ENCODE assay signal across 14 mouse cellular contexts in genomic region chr13:22013716-22014115, GRCm38 (mm10). TPM values are rescaled to one million over a fixed set of nuclear protein-coding genes. Genes with fewer than 3 reads are reported as not detected.
A peak's percentile ranks its signal among the peaks of the same experiment; 100 is the strongest.
DNase-seq lines count a peak whose midpoint lies in the region; ATAC-seq and TF ChIP-seq lines count a peak whose summit lies in the region.
"Had no signal": no experiment of that assay in that cellular context is flagged by ENCODE, and none has a peak within 500 bp of the region (broad histone marks: within the 10 kb centered on the region; RNA-seq: fewer than 3 reads in every experiment).

No protein-coding gene starts in this region.

- no peak for TF ChIP-seq CTCF in kidney, postnatal 0 days (IDR thresholded peaks at IDR 0.05; ENCODE audit: low read depth)

- 22% methylated on average over 13 of the region's 13 CpGs for WGBS in heart, embryonic 11.5 days (ENCODE audit: insufficient replicate concordance)
- 20% methylated on average over 13 of the region's 13 CpGs for WGBS in kidney, postnatal 0 days
- 25% methylated on average over 13 of the region's 13 CpGs for WGBS in intestine, embryonic 15.5 days

- ATAC-seq in heart, embryonic 11.5 days (replicated peaks; ENCODE audit: insufficient number of reproducible peaks, low FRiP score, low TSS enrichment): no peak
- no peak for ATAC-seq in kidney, postnatal 0 days (replicated peaks; ENCODE audit: low FRiP score, low read depth)
- no peak for ATAC-seq in intestine, embryonic 15.5 days
- no peak for ATAC-seq in megakaryocyte progenitor cell, adult 5-6 weeks (replicated peaks; ENCODE audit: poor library complexity)
- ATAC-seq: hindbrain, embryonic 16.5 days; midbrain, embryonic 16.5 days; Patski had no signal

- H3K4me2 ChIP-seq in heart, embryonic 11.5 days: peak overlapping the region; percentile 58
- no peak overlapping the region for H3K4me2 ChIP-seq in kidney, postnatal 0 days (ENCODE audit: low read length)
- peak overlapping the region; percentile 38; the same call in 1 of the 2 replicates for H3K4me2 ChIP-seq in intestine, embryonic 15.5 days (replicated peaks)

- H3K9me3 ChIP-seq in heart, embryonic 11.5 days (replicated peaks; ENCODE audit: control insufficient read depth, low read length): no peaks in the 10 kb centered on the region
- no peaks in the 10 kb centered on the region for H3K9me3 ChIP-seq in kidney, postnatal 0 days (replicated peaks; ENCODE audit: low read length)
- no peaks in the 10 kb centered on the region for H3K9me3 ChIP-seq in intestine, embryonic 15.5 days

- no peak overlapping the region for H3K4me3 ChIP-seq in heart, embryonic 11.5 days (ENCODE audit: low read depth, low read length)
- H3K4me3 ChIP-seq in kidney, postnatal 0 days (replicated peaks; ENCODE audit: low read depth, low read length): peak overlapping the region; percentile 11; the same call in 1 of the 2 replicates
- no peak overlapping the region for H3K4me3 ChIP-seq in intestine, embryonic 15.5 days (replicated peaks)

- H3K27ac ChIP-seq in heart, embryonic 11.5 days (ENCODE audit: low read depth, low read length): no peak overlapping the region
- no peak overlapping the region for H3K27ac ChIP-seq in kidney, postnatal 0 days
- no peak overlapping the region for H3K27ac ChIP-seq in intestine, embryonic 15.5 days

- no peak overlapping the region for H3K9ac ChIP-seq in heart, embryonic 11.5 days (ENCODE audit: low read depth, low read length)
- H3K9ac ChIP-seq in kidney, postnatal 0 days (ENCODE audit: low read depth, low read length): no peak overlapping the region
- H3K9ac ChIP-seq in intestine, embryonic 15.5 days: no peak overlapping the region

- no peak for DNase-seq in heart, postnatal 4 days
- no peak for DNase-seq in kidney, postnatal 0 days (ENCODE audit: low spot score)
- no peak for DNase-seq in kidney, adult 11 months
- DNase-seq in B cell, adult 2 months: peak; percentile 34 to 39
- DNase-seq in layer of hippocampus, adult 9-11 months: no peak
- DNase-seq: adrenal gland, adult 8-10 months; gastrocnemius, postnatal 14 days had no signal

- no peaks in the 10 kb centered on the region for H3K4me1 ChIP-seq in heart, embryonic 11.5 days (ENCODE audit: control insufficient read depth, insufficient read depth, low read length)
- H3K4me1 ChIP-seq in kidney, postnatal 0 days (replicated peaks; ENCODE audit: insufficient read depth, low read length): no peaks in the 10 kb centered on the region; the same call in 1 of the 2 replicates
- peaks cover 4% of the 10 kb centered on the region; the same call in 1 of the 2 replicates for H3K4me1 ChIP-seq in intestine, embryonic 15.5 days (replicated peaks)

- H3K36me3 ChIP-seq in heart, embryonic 11.5 days (ENCODE audit: control insufficient read depth, insufficient read depth, low read length): no peaks in the 10 kb centered on the region
- no peaks in the 10 kb centered on the region for H3K36me3 ChIP-seq in kidney, postnatal 0 days (ENCODE audit: insufficient read depth, low read length)
- no peaks in the 10 kb centered on the region for H3K36me3 ChIP-seq in intestine, embryonic 15.5 days

- peaks cover 56% of the 10 kb centered on the region for H3K27me3 ChIP-seq in heart, embryonic 11.5 days (ENCODE audit: control insufficient read depth, insufficient read depth, low read length)
- H3K27me3 ChIP-seq in kidney, postnatal 0 days (ENCODE audit: insufficient read depth, low read length): peaks cover 67% of the 10 kb centered on the region
- peaks cover 41% of the 10 kb centered on the region for H3K27me3 ChIP-seq in intestine, embryonic 15.5 days (replicated peaks)

RNA-seq across cellular contexts. Expression of gene Prss16, which starts 4.2 kb away (rescaled TPM):
- polyA plus RNA-seq in heart, embryonic 11.5 days (2014; fragmentation: Nextera tagmentation; extraction: Ambion mirVana): 0.24 and 0.66 TPM in 2 replicates
- total RNA-seq in heart, postnatal 4 days (2021): not detected
- polyA plus RNA-seq in kidney, postnatal 0 days (2015; fragmentation: Nextera tagmentation; extraction: Ambion mirVana): 0.21 and 0.60 TPM in 2 replicates
- 1.4 and 1.5 TPM in 2 replicates for polyA plus RNA-seq in intestine, embryonic 15.5 days (2015; fragmentation: Nextera tagmentation; extraction: Ambion mirVana)
- total RNA-seq in megakaryocyte progenitor cell, adult 5-6 weeks (2015): 17.0 and 19.9 TPM in 2 replicates
- total RNA-seq in megakaryocyte progenitor cell, adult 5-6 weeks (2017): 11.4 and 12.2 TPM in 2 replicates
- total RNA-seq: gastrocnemius, postnatal 14 days; layer of hippocampus, postnatal 10 days had no signal
- polyA plus RNA-seq: hindbrain, embryonic 16.5 days; midbrain, embryonic 16.5 days had no signal

RNA-seq across cellular contexts. Expression of gene Hist1h2ah, which starts 21.7 kb away (rescaled TPM):
- 10.1 TPM in 1 of 2 replicates, not detected in the other for polyA plus RNA-seq in heart, embryonic 11.5 days (2014; fragmentation: Nextera tagmentation; extraction: Ambion mirVana)
- 100 to 1,000 TPM; 504 to 579 TPM for total RNA-seq in heart, postnatal 4 days (2021)
- polyA plus RNA-seq in kidney, postnatal 0 days (2015; fragmentation: Nextera tagmentation; extraction: Ambion mirVana): 4.0 and 4.5 TPM in 2 replicates
- polyA plus RNA-seq in intestine, embryonic 15.5 days (2015; fragmentation: Nextera tagmentation; extraction: Ambion mirVana): 3.0 and 7.8 TPM in 2 replicates
- 1.9 and 2.2 TPM in 2 replicates for total RNA-seq in megakaryocyte progenitor cell, adult 5-6 weeks (2015)
- total RNA-seq in megakaryocyte progenitor cell, adult 5-6 weeks (2017): 923 and 1,838 TPM in 2 replicates
- polyA plus RNA-seq: hindbrain, embryonic 16.5 days; midbrain, embryonic 16.5 days had no signal

RNA-seq across cellular contexts. Expression of gene Hist1h2bk, which starts 22.0 kb away (rescaled TPM):
- 2.2 and 3.9 TPM in 2 replicates for polyA plus RNA-seq in heart, embryonic 11.5 days (2014; fragmentation: Nextera tagmentation; extraction: Ambion mirVana)
- total RNA-seq in heart, postnatal 4 days (2021): 100 to 1,000 TPM; 416 to 424 TPM
- polyA plus RNA-seq in kidney, postnatal 0 days (2015; fragmentation: Nextera tagmentation; extraction: Ambion mirVana): 4.0 and 4.8 TPM in 2 replicates
- 5.0 and 5.8 TPM in 2 replicates for polyA plus RNA-seq in intestine, embryonic 15.5 days (2015; fragmentation: Nextera tagmentation; extraction: Ambion mirVana)
- total RNA-seq in megakaryocyte progenitor cell, adult 5-6 weeks (2015): 65.4 and 83.1 TPM in 2 replicates
- 1,827 and 2,239 TPM in 2 replicates for total RNA-seq in megakaryocyte progenitor cell, adult 5-6 weeks (2017)
- polyA plus RNA-seq: midbrain, embryonic 16.5 days had no signal

RNA-seq across cellular contexts. Expression of gene Hist1h4i, which starts 27.4 kb away (rescaled TPM):
- polyA plus RNA-seq in heart, embryonic 11.5 days (2014; fragmentation: Nextera tagmentation; extraction: Ambion mirVana): 12.1 and 15.7 TPM in 2 replicates
- 100 to 1,000 TPM; 139 to 147 TPM for total RNA-seq in heart, postnatal 4 days (2021)
- polyA plus RNA-seq in kidney, postnatal 0 days (2015; fragmentation: Nextera tagmentation; extraction: Ambion mirVana): 15.3 and 17.2 TPM in 2 replicates
- polyA plus RNA-seq in intestine, embryonic 15.5 days (2015; fragmentation: Nextera tagmentation; extraction: Ambion mirVana): 21.0 and 23.6 TPM in 2 replicates
- 38.4 and 42.3 TPM in 2 replicates for total RNA-seq in megakaryocyte progenitor cell, adult 5-6 weeks (2015)
- total RNA-seq in megakaryocyte progenitor cell, adult 5-6 weeks (2017): 83.0 and 89.0 TPM in 2 replicates

RNA-seq across cellular contexts. Expression of gene Hist1h2ag, which starts 29.0 kb away (rescaled TPM):
- 12.3 and 19.7 TPM in 2 replicates for polyA plus RNA-seq in heart, embryonic 11.5 days (2014; fragmentation: Nextera tagmentation; extraction: Ambion mirVana)
- 100 to 1,000 TPM; 359 to 370 TPM for total RNA-seq in heart, postnatal 4 days (2021)
- 33.8 and 48.4 TPM in 2 replicates for polyA plus RNA-seq in kidney, postnatal 0 days (2015; fragmentation: Nextera tagmentation; extraction: Ambion mirVana)
- 23.9 and 40.6 TPM in 2 replicates for polyA plus RNA-seq in intestine, embryonic 15.5 days (2015; fragmentation: Nextera tagmentation; extraction: Ambion mirVana)
- total RNA-seq in megakaryocyte progenitor cell, adult 5-6 weeks (2015): 21.6 and 36.7 TPM in 2 replicates
- 1,156 and 1,370 TPM in 2 replicates for total RNA-seq in megakaryocyte progenitor cell, adult 5-6 weeks (2017)
- polyA plus RNA-seq: Patski had no signal

Comparison
In these comparisons a context has a peak if more than half of its experiments do, and no peak if none do; other contexts are left out.
1. DNase-seq: peak in B cell, adult 2 months (2 of 2); none in heart, postnatal 4 days (single experiment), kidney, postnatal 0 days (single experiment), kidney, adult 11 months (single experiment) and layer of hippocampus, adult 9-11 months (single experiment).